Mouse (Mus musculus) embryonic stem cell, embryonic (primary cell): ENCODE data around the gene Tbx4.

Experiments
- CTCF ChIA-PET, 4 experiments: fragments of 300-600 bp in 2 of 4; fragments of 350-600 bp in 2 of 4; sonication (Branson Sonifier 250); formaldehyde crosslinking; loops; one replicate each; lab custom pipeline; 2022; ENCODE audit warnings: inconsistent platforms in 2 of 4; lab: Charles Lee
- POLR2A ChIA-PET, 4 experiments: fragments of 300-600 bp in 2 of 4; fragments of 350-600 bp in 2 of 4; sonication (Branson Sonifier 250); formaldehyde crosslinking; loops; one replicate each; lab custom pipeline; 2022; ENCODE audit warnings: antibody characterized with exemption in 4 of 4, inconsistent platforms in 1 of 4; lab: Charles Lee

Gene Tbx4

GRCm38 (mm10) chr11:85889730-85890562 is 3.7 kb downstream of the Tbx4 start:
- ChIA-PET CTCF (interaction anchor here in 3 of 4 experiments (0.5 to 2.0 kb wide), 4 partner anchors 10 to 570 kb away, joined by 3 to 7 read pairs (median 4); no protein-coding TSS in a partner anchor), POLR2A (interaction anchor here in 2 of 4 experiments (1.0 to 2.5 kb wide), 8 partner anchors 8 to 1218 kb away, joined by 3 to 21 read pairs (median 3); partner anchors contain the start of gene Prr11 (in 1 of the 2))

- ChIA-PET POLR2A (interaction anchor here in 2 of 4 experiments (1.0 to 1.5 kb wide), 4 partner anchors 9 to 34 kb away, joined by 3 to 6 read pairs (median 4); no protein-coding TSS in a partner anchor), CTCF (interaction anchor here in 2 of 4 experiments (0.5 to 0.7 kb wide), 6 partner anchors 12 to 570 kb away, joined by 3 to 7 read pairs (median 4); partner anchors contain the start of gene Gm11444 (in 1 of the 2))
Observed at GRCm38 (mm10) chr11:85890563-85890845, 4.3 kb downstream of the Tbx4 start.

GRCm38 (mm10) chr11:85891010-85891691 is 4.9 kb downstream of the Tbx4 start:
- ChIA-PET POLR2A (interaction anchor here in 3 of 4 experiments (0.7 to 1.5 kb wide), 5 partner anchors 9 to 1926 kb away, joined by 3 to 6 read pairs (median 4); no protein-coding TSS in a partner anchor), CTCF (interaction anchor here in 2 of 4 experiments (0.6 to 0.7 kb wide), 4 partner anchors 40 to 527 kb away, joined by 3 to 5 read pairs (median 4); partner anchors contain the start of gene Gm11444 (in 1 of the 2))

- CTCF ChIA-PET = no interaction called here
- POLR2A ChIA-PET = interaction anchor here in 2 of 4 experiments (1.1 to 1.5 kb wide), 2 partner anchors 9 to 10 kb away, joined by 6 read pairs; no protein-coding TSS in a partner anchor
Observed at GRCm38 (mm10) chr11:85891692-85892040, 5.4 kb downstream of the Tbx4 start.

- ChIA-PET CTCF (no interaction called here), POLR2A (no interaction called here)
Observed at GRCm38 (mm10) chr11:85892771-85893170, 6.5 kb downstream of the Tbx4 start.

GRCm38 (mm10) chr11:85893400-85894135 is 7.3 kb downstream of the Tbx4 start:
- CTCF ChIA-PET = interaction anchor here in 1 of 4 experiments (0.6 kb wide), 1 partner anchor 51 kb away, joined by 3 read pairs; no protein-coding TSS in a partner anchor
- POLR2A ChIA-PET = interaction anchor here in 2 of 4 experiments (0.6 to 2.0 kb wide), 5 partner anchors 8 to 716 kb away, joined by 3 to 6 read pairs (median 3); no protein-coding TSS in a partner anchor

- ChIA-PET POLR2A (interaction anchor here in 1 of 4 experiments (0.6 to 2.0 kb wide), 6 partner anchors 9 to 716 kb away, joined by 3 to 6 read pairs (median 3); no protein-coding TSS in a partner anchor), CTCF (interaction anchor here in 2 of 4 experiments (0.6 kb wide), 2 partner anchors 52 to 1725 kb away, joined by 3 read pairs; no protein-coding TSS in a partner anchor)
Observed at GRCm38 (mm10) chr11:85894136-85894530, 7.9 kb downstream of the Tbx4 start.

- POLR2A ChIA-PET = interaction anchor here in 3 of 4 experiments (0.5 to 2.0 kb wide), 11 partner anchors 8 to 779 kb away, joined by 3 to 6 read pairs (median 3); partner anchors contain the start of genes Ints2 (in 1 of the 3) and Tbx4 (in 1 of the 3)
- CTCF ChIA-PET = interaction anchor here in 3 of 4 experiments (0.6 to 1.3 kb wide), 3 partner anchors 50 to 1726 kb away, joined by 3 read pairs; no protein-coding TSS in a partner anchor
Observed at GRCm38 (mm10) chr11:85894731-85895545, 8.7 kb downstream of the Tbx4 start.

GRCm38 (mm10) chr11:85896335-85896985 is 10.2 kb downstream of the Tbx4 start:
- ChIA-PET CTCF (interaction anchor here in 2 of 4 experiments (0.5 to 0.9 kb wide), 2 partner anchors 76 to 1030 kb away, joined by 3 read pairs; no protein-coding TSS in a partner anchor), POLR2A (interaction anchor here in 1 of 4 experiments (0.9 kb wide), 1 partner anchor 29 kb away, joined by 4 read pairs; no protein-coding TSS in a partner anchor)

GRCm38 (mm10) chr11:85900291-85900690 is 14.1 kb downstream of the Tbx4 start:
- ChIA-PET POLR2A (interaction anchor here in 3 of 4 experiments (0.6 to 3.8 kb wide), 13 partner anchors 9 to 717 kb away, joined by 3 to 21 read pairs (median 4); partner anchors contain the start of gene Tbx4 (in 1 of the 3)), CTCF (interaction anchor here in 2 of 4 experiments (0.5 to 1.9 kb wide), 6 partner anchors 11 to 89 kb away, joined by 3 to 5 read pairs (median 4); no protein-coding TSS in a partner anchor)

- CTCF ChIA-PET = no interaction called here
- POLR2A ChIA-PET = interaction anchor here in 2 of 4 experiments (1.5 kb wide), 2 partner anchors 8 to 15 kb away, joined by 6 read pairs; no protein-coding TSS in a partner anchor
Observed at GRCm38 (mm10) chr11:85909514-85909913, 23.3 kb downstream of the Tbx4 start.

GRCm38 (mm10) chr11:85910133-85910532 is 23.9 kb downstream of the Tbx4 start:
- POLR2A ChIA-PET = interaction anchor here in 2 of 4 experiments (1.5 kb wide), 2 partner anchors 9 to 16 kb away, joined by 6 read pairs; no protein-coding TSS in a partner anchor
- CTCF ChIA-PET = no interaction called here

GRCm38 (mm10) chr11:85913506-85913905 is 27.3 kb downstream of the Tbx4 start:
- ChIA-PET CTCF (no interaction called here), POLR2A (no interaction called here)

- POLR2A ChIA-PET = interaction anchor here in 3 of 4 experiments (0.5 to 1.2 kb wide), 7 partner anchors 11 to 606 kb away, joined by 3 to 5 read pairs (median 3); partner anchors contain the start of gene Ppm1d (in 1 of the 3)
- CTCF ChIA-PET = interaction anchor here in 1 of 4 experiments (0.6 kb wide), 1 partner anchor 87 kb away, joined by 4 read pairs; no protein-coding TSS in a partner anchor
Observed at GRCm38 (mm10) chr11:85917091-85917992, 31.1 kb downstream of the Tbx4 start.

GRCm38 (mm10) chr11:85917993-85918325 is 31.7 kb downstream of the Tbx4 start:
- ChIA-PET POLR2A (interaction anchor here in 1 of 4 experiments (1.0 kb wide), 1 partner anchor 11 kb away, joined by 5 read pairs; no protein-coding TSS in a partner anchor), CTCF (interaction anchor here in 1 of 4 experiments (0.6 kb wide), 1 partner anchor 11 kb away, joined by 3 read pairs; no protein-coding TSS in a partner anchor)
